Mouse (Mus musculus) hematopoietic stem cell, adult 5-6 weeks (primary cell): ENCODE measurements around the gene Dock6. TPM values are rescaled to one million over a fixed set of nuclear protein-coding genes. Genes with fewer than 3 reads are reported as not detected.
"Not testable (repeated sequence)": the region's sequence is repeated elsewhere in the genome, so short reads cannot be mapped to it uniquely, and the experiment has no call there.

Experiments
- ATAC-seq, 2 experiments: fragments of 125-278 bp in 1 of 2; replicated peaks in 1 of 2; 2 replicates each; pipeline ENCODE4 v1.8.0; 2016 to 2017; ENCODE audit warnings: inconsistent platforms in 2 of 2, mild to moderate bottlenecking in 2 of 2, moderate number of reproducible peaks in 2 of 2, low read depth in 1 of 2, moderate TSS enrichment in 1 of 2; ENCODE audit not compliant: low FRiP score in 2 of 2, poor library complexity in 2 of 2, severe bottlenecking in 2 of 2, insufficient read depth in 1 of 2, low TSS enrichment in 1 of 2
- total RNA-seq: library from RNA; stranded (forward); fragments of 172-1452, 232-1000 nt; gene quantifications from 2 replicates; pipeline ENCODE4 v1.2.3, GENCODE M21; 2017

Gene Dock6
- 4.3 and 6.1 TPM in 2 replicates for total RNA-seq

DNA sequence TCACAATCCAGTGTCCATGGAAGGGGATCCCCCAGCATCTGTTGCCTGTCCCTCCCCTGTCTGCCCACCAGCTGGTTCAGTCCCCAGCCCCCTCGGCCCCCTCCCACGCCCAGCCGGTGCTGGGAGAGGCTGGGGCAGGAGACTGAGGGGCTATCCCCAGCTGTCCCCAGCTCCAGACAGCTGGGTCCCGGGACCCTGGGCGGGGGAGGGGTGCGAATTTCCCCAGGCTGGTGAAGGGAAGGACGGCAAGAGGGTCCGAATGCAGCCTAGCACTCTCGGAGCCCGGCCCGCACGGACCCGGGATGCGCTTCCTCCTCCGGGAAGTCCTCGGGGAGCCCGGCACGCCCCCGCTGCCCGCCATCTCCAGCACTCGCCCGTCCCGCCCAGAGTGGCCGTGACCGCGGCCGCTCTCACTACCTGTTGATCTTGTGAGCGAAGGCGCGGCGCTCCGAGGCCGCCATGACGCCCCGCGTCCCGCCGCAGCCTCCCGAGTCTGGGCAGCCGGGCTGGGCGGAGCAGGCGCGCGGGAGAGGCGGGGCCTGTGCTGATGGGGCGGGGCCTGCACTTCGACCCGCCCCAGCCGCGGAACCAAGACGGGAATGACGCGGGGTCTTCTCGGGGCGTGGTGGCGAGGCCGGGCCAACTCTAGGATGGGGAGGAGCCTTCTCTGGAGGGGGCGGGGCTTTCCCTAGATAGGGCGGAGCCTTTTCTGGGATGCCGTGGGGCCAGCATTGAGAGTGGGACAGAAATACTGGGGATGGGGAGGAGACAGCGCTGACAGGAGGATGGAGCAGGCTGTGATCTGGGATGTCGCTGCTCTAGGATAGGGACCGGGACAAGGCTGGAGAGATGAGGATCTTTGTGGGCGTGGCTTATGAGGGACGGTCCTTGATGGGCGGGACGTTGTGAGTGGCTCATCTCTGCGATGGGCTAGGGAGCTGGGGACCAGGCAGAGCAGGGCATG is at the start of gene Dock6:
Gene Dock6, minus strand, starts transcription at position 508 of the 964 bp plus-strand sequence.
- peak; percentile 94 for ATAC-seq

DNA sequence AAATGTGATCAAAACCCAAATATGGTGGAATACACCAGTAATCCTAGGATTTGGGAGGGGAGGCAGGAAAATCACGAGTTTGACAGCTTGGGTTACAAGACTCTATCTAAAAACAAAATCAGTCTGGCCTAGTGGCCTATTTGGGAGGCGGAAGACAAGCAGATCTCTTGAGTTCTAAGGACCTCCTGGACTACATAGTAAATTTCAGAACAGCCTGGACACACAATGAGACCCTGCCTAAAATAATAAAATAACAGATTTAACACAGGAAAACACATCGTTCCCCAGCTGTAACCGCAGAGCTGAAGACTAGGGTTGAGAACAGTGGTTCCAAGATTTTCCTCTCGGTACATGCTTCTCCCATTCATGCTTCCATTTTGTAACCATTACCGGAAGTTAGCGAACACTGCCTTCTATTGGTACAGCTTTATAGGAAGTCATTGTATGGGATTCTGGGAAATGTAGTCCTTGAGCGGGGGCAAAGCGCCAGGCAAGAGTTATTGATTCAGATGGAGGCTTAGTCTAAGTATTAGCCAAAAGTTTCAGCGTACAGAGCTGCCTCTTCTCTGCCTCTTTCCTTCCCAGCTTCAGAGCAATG is 48.9 kb upstream of the Dock6 start:
- peak; percentile 82 to 89 for ATAC-seq

GRCm38 (mm10) chr9:21889229-21889628 is 36.8 kb upstream of the Dock6 start:
- ATAC-seq = peak; percentile 42 to 59; a peak in 1 of 4 replicates

DNA sequence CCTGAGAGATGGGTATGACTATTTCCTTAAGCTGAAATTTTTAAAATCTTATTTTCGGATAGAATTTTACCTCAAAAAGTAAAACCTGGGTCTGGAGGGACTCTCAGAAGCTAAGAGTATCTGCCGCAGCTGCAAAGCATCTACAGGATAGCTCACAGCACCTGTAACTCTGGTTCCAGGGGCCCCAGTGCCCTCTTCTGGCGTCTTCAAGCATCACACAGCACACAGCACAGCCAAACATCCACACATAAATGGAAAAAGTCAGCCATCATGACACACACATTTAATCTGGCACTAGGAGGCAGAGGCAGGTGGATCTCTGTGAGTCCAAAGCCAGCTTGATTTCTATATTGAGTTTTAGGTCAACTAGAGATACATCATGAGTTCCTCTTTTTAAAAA is 24.2 kb upstream of the Dock6 start:
- ATAC-seq = no peak

DNA sequence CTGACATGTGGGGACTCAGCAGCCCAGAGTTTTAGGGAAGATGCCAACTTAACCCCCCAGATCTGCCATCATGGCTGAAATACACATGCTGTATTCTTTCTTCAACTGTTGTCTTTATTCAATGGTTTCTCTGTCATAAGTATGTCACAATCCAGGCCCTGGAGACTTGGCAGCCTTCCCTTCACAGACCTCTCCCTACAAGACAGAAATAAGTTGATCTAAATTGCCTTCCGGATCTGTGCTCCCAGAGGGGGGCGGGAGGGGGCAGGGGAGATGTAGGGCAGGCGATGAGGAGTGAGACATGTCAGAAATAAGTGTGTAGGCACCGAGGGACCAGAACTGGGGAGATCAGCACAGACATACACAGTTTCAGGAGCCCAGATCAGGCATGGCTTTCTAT is 19.8 kb upstream of the Dock6 start:
- no peak for ATAC-seq

GRCm38 (mm10) chr9:21870879-21871524 is 18.6 kb upstream of the Dock6 start:
- peak; percentile 42 to 65; a peak in 2 of 4 replicates for ATAC-seq

GRCm38 (mm10) chr9:21869290-21869689 is 16.9 kb upstream of the Dock6 start:
- not testable (repeated sequence) for ATAC-seq

GRCm38 (mm10) chr9:21867726-21868125 is 15.3 kb upstream of the Dock6 start:
- ATAC-seq = no peak

GRCm38 (mm10) chr9:21866641-21867040 is 14.2 kb upstream of the Dock6 start:
- no peak for ATAC-seq

GRCm38 (mm10) chr9:21865673-21866398 is 13.4 kb upstream of the Dock6 start:
- no peak for ATAC-seq

DNA sequence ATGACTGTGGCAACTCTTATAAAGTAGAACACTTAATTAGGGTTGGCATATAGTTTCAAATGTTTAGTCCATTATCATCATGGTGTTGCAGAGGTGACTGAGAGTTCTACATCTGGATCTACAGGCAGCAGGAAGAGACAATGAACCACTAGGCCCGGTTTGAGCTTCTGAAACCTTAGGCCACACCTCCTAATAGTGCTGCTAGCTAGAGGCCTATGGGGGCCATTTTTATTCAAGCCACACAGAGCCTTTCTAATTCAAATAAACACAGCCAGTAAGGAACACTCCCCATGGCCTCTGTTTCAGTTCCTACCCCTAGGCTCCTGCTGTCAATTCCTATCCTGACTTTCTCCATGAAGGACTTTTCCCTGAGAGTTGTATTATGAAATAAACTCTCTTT is 9.7 kb upstream of the Dock6 start:
- no peak for ATAC-seq

- ATAC-seq = not testable (repeated sequence)
These were observed 7.9 kb upstream of the Dock6 start for GRCm38 (mm10) chr9:21860349-21860748.

DNA sequence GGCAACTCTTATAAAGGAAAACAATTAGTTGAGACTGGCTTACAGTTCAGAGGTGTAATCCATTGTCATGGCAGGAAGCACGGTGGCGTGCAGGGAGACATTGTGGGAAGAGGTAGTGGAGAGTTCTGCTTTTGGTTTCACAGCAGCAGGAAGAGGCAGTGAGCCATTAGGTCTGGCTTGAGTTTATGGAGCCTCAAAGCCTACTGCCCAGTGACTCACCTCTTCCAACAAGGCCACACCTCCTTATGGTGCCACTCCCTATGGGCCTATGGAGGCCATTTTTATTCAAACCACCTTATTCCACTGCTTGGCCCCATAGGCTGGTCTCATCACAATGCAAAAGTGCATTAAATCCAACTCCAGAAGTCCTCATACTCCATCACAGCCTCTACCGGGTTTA is 7.2 kb upstream of the Dock6 start:
- no peak for ATAC-seq

DNA sequence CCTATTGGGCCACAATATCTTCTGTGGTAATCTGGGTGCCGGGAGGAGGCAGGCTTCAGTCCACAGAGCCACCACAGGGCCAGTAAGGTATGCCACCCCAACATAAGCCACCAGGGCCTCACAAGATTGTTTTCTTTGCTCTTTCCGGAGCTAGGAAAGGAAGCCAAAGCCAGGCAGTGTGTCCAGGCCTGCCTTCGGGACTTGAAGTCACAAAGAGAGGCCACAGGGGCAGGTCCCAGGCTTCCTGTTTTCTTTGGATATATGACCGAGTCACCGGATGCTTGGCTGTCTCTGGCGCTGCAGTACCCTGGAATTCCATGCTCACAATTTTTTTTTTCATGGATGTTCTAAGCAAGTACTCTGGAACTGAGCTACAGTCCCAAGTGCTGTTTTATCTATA is 5.6 kb upstream of the Dock6 start:
- no peak for ATAC-seq

- ATAC-seq = no peak
These were observed 5.1 kb upstream of the Dock6 start for GRCm38 (mm10) chr9:21857501-21857900.

DNA sequence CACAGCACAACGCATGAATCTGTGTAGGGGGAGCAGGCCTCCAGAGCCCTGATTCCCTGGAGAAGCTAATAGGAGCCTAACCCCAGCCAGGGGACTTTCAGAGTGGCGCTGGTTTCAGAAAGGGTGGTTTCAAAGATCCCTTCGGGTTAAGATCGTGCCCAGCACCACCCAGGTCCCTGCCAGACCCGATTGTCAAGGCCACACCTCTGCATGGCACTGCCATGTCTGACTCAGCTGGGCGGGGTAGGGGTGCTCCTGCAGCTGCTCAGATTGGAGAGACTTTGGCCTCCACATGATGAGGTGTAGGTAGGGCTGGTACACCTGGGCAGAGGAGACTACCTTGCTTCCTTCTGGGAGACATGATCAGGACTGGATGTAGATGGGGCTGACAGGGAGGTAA is 2.5 kb upstream of the Dock6 start:
- no peak for ATAC-seq

- ATAC-seq = no peak
These were observed 1.5 kb upstream of the Dock6 start for GRCm38 (mm10) chr9:21853961-21854360.
